Mouse (Mus musculus): Measurements from ENCODE around the gene Pgap2. TPM values are rescaled to one million over a fixed set of nuclear protein-coding genes. Genes with fewer than 3 reads are reported as not detected.

Gene Pgap2
- 56.6 TPM in 2 replicates for total RNA-seq (2014; rRNA removed)
- polyA plus RNA-seq (2015; fragmentation: Nextera tagmentation; extraction: Ambion mirVana): 51.7 and 54.9 TPM in 2 replicates

- Histone ChIP-seq H3K9ac (replicated peaks; ENCODE audit: low read length, poor library complexity, severe bottlenecking) (peak within 1 kb of the TSS; percentile 64), H3K4me2 (ENCODE audit: low read depth, low read length, poor library complexity, severe bottlenecking) (peak within 1 kb of the TSS; percentile 72), H3K27me3 (ENCODE audit: insufficient read depth, low read length) (no peaks in the 10 kb centered on the region), H3K36me3 (ENCODE audit: insufficient read depth, low read length) (no peaks in the 10 kb centered on the region), H3K9me3 (ENCODE audit: low read length) (no peaks in the 10 kb centered on the region), H3K4me1 (ENCODE audit: insufficient read depth, low read length) (peaks cover 10% of the 10 kb centered on the region), H3K27ac (ENCODE audit: low read depth, low read length) (peak within 1 kb of the TSS; percentile 94), H3K4me3 (ENCODE audit: low read depth, low read length) (peak within 1 kb of the TSS; percentile 61)
- DNase-seq (ENCODE audit: low spot score): peak; percentile 99
- TF ChIP-seq CTCF (IDR thresholded peaks at IDR 0.05): peak; percentile 19
- WGBS: under 1% methylated on average over 75 of the region's 87 CpGs
- peak; percentile 99 for ATAC-seq (ENCODE audit: low FRiP score)
Measured at GRCm38 (mm10) chr7:102209756-102210721, at the start of gene Pgap2, which contains the start of gene Nup98. TSS of gene Pgap2 (plus strand) at chr7:102210208. TSS of gene Nup98 (minus strand) at chr7:102210176.

GRCm38 (mm10) chr7:102170300-102170699 is 39.7 kb upstream of the Pgap2 start:
- TF ChIP-seq CTCF (IDR thresholded peaks at IDR 0.05): peak; percentile 25
- Histone ChIP-seq H3K4me2 (ENCODE audit: low read depth, low read length, poor library complexity, severe bottlenecking) (no peak overlapping the region), H3K36me3 (ENCODE audit: insufficient read depth, low read length) (no peaks in the 10 kb centered on the region), H3K27me3 (ENCODE audit: insufficient read depth, low read length) (no peaks in the 10 kb centered on the region), H3K4me3 (ENCODE audit: low read depth, low read length) (no peak overlapping the region), H3K9ac (replicated peaks; ENCODE audit: low read length, poor library complexity, severe bottlenecking) (no peak overlapping the region), H3K27ac (ENCODE audit: low read depth, low read length) (no peak overlapping the region), H3K9me3 (ENCODE audit: low read length) (no peaks in the 10 kb centered on the region), H3K4me1 (ENCODE audit: insufficient read depth, low read length) (no peaks in the 10 kb centered on the region)
- ATAC-seq (ENCODE audit: low FRiP score): no peak
- no peak for DNase-seq (ENCODE audit: low spot score)

DNA sequence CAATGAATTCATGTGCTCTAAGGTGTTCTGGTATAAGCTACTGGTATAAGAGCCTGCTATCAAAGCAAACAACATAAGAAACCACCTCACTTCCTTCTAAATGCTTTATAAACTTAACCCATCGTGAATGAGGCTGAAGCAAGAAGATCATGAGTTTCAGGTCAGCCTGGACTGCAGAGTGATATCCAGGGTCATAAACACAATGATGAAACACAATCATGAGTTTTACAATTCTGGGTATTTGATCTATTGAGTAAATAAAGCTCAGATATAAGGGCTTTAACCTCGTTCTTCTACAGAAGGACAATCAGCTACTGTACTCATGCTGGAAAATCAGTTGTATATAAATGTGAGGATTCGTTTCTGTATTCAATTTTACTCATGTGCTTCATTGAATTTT is 26.2 kb upstream of the Pgap2 start:
- Histone ChIP-seq H3K4me1 (ENCODE audit: insufficient read depth, low read length) (no peaks in the 10 kb centered on the region), H3K27ac (ENCODE audit: low read depth, low read length) (no peak overlapping the region), H3K4me3 (ENCODE audit: low read depth, low read length) (no peak overlapping the region), H3K9ac (replicated peaks; ENCODE audit: low read length, poor library complexity, severe bottlenecking) (no peak overlapping the region), H3K36me3 (ENCODE audit: insufficient read depth, low read length) (peaks cover 41% of the 10 kb centered on the region), H3K27me3 (ENCODE audit: insufficient read depth, low read length) (no peaks in the 10 kb centered on the region), H3K4me2 (ENCODE audit: low read depth, low read length, poor library complexity, severe bottlenecking) (no peak overlapping the region), H3K9me3 (ENCODE audit: low read length) (no peaks in the 10 kb centered on the region)
- WGBS: 95% methylated on average over 3 of the region's 3 CpGs
- no peak for TF ChIP-seq CTCF (IDR thresholded peaks at IDR 0.05)
- DNase-seq (ENCODE audit: low spot score) (no peak), ATAC-seq (ENCODE audit: low FRiP score) (no peak)

- Histone ChIP-seq H3K27me3 (ENCODE audit: insufficient read depth, low read length) (no peaks in the 10 kb centered on the region), H3K9ac (replicated peaks; ENCODE audit: low read length, poor library complexity, severe bottlenecking) (no peak overlapping the region), H3K27ac (ENCODE audit: low read depth, low read length) (no peak overlapping the region), H3K36me3 (ENCODE audit: insufficient read depth, low read length) (peaks cover 12% of the 10 kb centered on the region; the same call in 1 of the 2 replicates), H3K4me1 (ENCODE audit: insufficient read depth, low read length) (no peaks in the 10 kb centered on the region), H3K4me2 (ENCODE audit: low read depth, low read length, poor library complexity, severe bottlenecking) (no peak overlapping the region), H3K4me3 (ENCODE audit: low read depth, low read length) (no peak overlapping the region), H3K9me3 (ENCODE audit: low read length) (no peaks in the 10 kb centered on the region)
- no peak for ATAC-seq (ENCODE audit: low FRiP score)
- TF ChIP-seq CTCF (IDR thresholded peaks at IDR 0.05): peak; percentile 45
- DNase-seq (ENCODE audit: low spot score): no peak
- 96% methylated on average over 1 of the region's 1 CpGs for WGBS
Measured at GRCm38 (mm10) chr7:102192356-102192755, 17.7 kb upstream of the Pgap2 start.

DNA sequence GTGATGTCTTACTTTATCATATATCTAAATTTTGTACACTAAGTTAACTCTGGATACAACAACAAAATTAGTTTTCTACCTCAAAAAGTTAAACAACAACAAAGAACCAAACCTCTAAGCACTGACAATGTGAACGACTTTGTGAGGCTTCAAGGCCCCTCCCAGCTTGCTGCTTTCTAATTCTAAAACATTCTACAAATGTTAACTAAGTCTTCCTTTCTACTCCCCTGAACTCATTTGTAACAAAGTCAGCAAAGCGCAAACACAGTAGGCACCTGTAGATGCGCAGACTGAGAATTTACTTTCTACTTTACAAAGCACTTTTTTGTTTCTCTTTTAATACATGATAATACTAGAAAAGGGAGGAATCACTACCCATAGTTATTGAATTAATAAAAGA is 9.4 kb upstream of the Pgap2 start:
- DNase-seq (ENCODE audit: low spot score) (no peak), ATAC-seq (ENCODE audit: low FRiP score) (no peak)
- no peak for TF ChIP-seq CTCF (IDR thresholded peaks at IDR 0.05)
- H3K4me3 ChIP-seq (ENCODE audit: low read depth, low read length): no peak overlapping the region
- WGBS: 86% methylated on average over 3 of the region's 3 CpGs
- no peak overlapping the region for H3K27ac ChIP-seq (ENCODE audit: low read depth, low read length)
- H3K9ac ChIP-seq (replicated peaks; ENCODE audit: low read length, poor library complexity, severe bottlenecking): no peak overlapping the region
- no peaks in the 10 kb centered on the region for H3K4me1 ChIP-seq (ENCODE audit: insufficient read depth, low read length)
- H3K4me2 ChIP-seq (ENCODE audit: low read depth, low read length, poor library complexity, severe bottlenecking): no peak overlapping the region
- no peaks in the 10 kb centered on the region for H3K36me3 ChIP-seq (ENCODE audit: insufficient read depth, low read length)
- no peaks in the 10 kb centered on the region for H3K9me3 ChIP-seq (ENCODE audit: low read length)
- H3K27me3 ChIP-seq (ENCODE audit: insufficient read depth, low read length): no peaks in the 10 kb centered on the region
